Mouse (Mus musculus): ENCODE measurements around the gene Tmprss13. TPM values are rescaled to one million over a fixed set of nuclear protein-coding genes. Genes with fewer than 3 reads are reported as not detected.

Tmprss13 gene
- polyA plus RNA-seq, 1 experiment = 1.5 TPM

DNA sequence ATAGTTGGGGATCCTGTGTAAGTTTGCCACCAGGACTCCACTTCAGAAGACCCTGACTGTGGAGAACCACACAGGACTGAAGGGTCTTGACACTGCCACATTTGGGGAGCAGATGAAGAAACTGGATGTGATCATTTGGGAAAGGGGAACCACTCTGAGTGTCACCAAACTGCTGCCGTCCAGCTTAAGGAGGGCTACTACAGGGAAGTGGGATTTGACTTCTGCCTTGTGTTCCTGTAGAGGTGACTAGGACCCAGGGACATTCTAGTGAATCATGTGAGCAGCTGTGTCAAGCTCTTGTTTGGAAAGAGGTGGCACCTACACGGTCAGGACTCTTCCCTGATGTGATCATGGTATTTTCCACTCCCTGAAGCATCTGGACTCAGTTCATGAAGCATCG lies 5.0 kb upstream of the Tmprss13 start:
- H3K4me1 ChIP-seq (ENCODE audit: control insufficient read depth, insufficient read depth, low read length) = no peaks in the 10 kb centered on the region; the same call in 1 of the 2 replicates
- H3K27ac ChIP-seq (ENCODE audit: control insufficient read depth, insufficient read depth, low read depth, low read length, poor library complexity) = no peak overlapping the region
- WGBS = 40% methylated on average over 3 of the region's 3 CpGs
- TF ChIP-seq POLR2A (IDR thresholded peaks at IDR 0.05; ENCODE audit: borderline replicate concordance, control insufficient read depth, low read depth, low read length) = no peak
- TF ChIP-seq CTCF (IDR thresholded peaks at IDR 0.05; ENCODE audit: control insufficient read depth, insufficient read depth, low read length) = no peak
- H3K4me3 ChIP-seq (replicated peaks; ENCODE audit: control insufficient read depth, low read depth, low read length) = no peak overlapping the region

DNA sequence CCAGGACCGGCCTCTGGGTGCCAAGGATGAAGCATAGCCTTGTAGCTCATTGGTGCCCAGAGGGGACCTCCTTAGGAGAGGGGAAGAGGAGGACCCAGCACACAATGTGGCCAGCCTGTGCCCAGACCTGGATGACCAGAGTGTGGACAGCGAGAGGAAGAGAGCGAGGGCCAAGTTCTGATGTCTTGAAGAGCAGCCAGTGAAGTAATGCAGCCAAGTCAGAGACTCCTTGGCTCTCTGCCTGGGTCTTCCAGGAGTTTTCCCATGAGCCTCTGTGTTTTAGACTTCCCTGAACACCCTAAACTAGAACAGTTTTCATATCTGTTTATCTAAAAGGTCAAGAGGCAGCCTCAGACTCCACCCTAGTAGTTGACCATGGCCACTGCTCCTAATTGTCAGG lies 1.3 kb upstream of the Tmprss13 start:
- Histone ChIP-seq H3K4me1 (ENCODE audit: control insufficient read depth, insufficient read depth, low read length) (no peaks in the 10 kb centered on the region), H3K4me3 (replicated peaks; ENCODE audit: control insufficient read depth, low read depth, low read length) (no peak overlapping the region), H3K27ac (ENCODE audit: control insufficient read depth, insufficient read depth, low read depth, low read length, poor library complexity) (no peak overlapping the region)
- TF ChIP-seq POLR2A (IDR thresholded peaks at IDR 0.05; ENCODE audit: borderline replicate concordance, control insufficient read depth, low read depth, low read length) (no peak), CTCF (IDR thresholded peaks at IDR 0.05; ENCODE audit: control insufficient read depth, insufficient read depth, low read length) (no peak)
- WGBS = 86% methylated on average over 3 of the region's 3 CpGs

DNA sequence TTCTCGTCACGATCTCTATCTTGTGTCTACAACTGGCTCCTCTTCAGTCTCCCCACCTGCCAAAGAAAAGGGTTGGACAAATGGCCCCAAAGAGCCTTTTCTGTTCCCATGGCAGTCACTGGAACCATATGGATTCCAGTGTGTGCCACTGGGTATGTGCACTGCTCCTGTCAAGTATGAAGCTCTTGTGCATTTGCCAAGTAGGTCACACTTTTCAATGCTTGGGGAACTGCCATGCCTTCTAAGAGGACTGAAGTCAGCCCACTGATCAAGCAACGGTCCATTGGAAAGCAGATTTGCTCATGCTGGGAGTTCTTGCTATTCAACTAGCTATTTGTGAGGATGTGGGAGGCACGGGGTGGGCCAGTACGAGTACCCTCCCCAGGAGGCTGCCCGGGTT lies 2.6 kb downstream of the Tmprss13 start:
- Histone ChIP-seq H3K4me1 (ENCODE audit: control insufficient read depth, insufficient read depth, low read length) (no peaks in the 10 kb centered on the region), H3K4me3 (replicated peaks; ENCODE audit: control insufficient read depth, low read depth, low read length) (no peak overlapping the region), H3K27ac (ENCODE audit: control insufficient read depth, insufficient read depth, low read depth, low read length, poor library complexity) (no peak overlapping the region)
- 72% methylated on average over 6 of the region's 6 CpGs for WGBS
- TF ChIP-seq POLR2A (IDR thresholded peaks at IDR 0.05; ENCODE audit: borderline replicate concordance, control insufficient read depth, low read depth, low read length) (no peak), CTCF (IDR thresholded peaks at IDR 0.05; ENCODE audit: control insufficient read depth, insufficient read depth, low read length) (no peak)

DNA sequence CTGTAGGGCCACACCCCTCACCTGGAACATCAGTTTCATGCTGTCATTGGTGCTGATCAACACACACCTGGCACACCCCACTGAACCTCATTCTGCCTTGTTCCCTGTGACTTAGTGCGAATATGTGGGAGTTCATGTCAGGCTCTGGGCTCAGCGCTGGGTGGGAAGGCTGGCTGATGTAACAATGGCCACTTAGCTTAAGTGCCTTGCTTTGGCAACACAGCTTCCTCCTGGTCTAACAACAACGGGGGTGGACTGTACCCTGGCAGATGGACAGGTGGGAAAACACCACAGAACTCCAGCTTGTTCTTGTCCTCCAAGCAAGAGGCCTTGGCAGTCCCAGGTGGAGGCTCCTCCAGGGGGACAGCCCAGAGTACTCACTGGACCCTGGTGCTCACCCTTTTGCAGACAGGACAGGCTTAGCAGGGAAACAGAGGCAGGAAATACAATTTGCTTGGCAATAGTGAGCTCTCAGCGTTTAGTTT lies 3.1 kb downstream of the Tmprss13 start:
- no peaks in the 10 kb centered on the region for H3K4me1 ChIP-seq (ENCODE audit: control insufficient read depth, insufficient read depth, low read length)
- WGBS = 60% methylated on average over 4 of the region's 4 CpGs
- H3K4me3 ChIP-seq (replicated peaks; ENCODE audit: control insufficient read depth, low read depth, low read length) = no peak overlapping the region
- TF ChIP-seq CTCF (IDR thresholded peaks at IDR 0.05; ENCODE audit: control insufficient read depth, insufficient read depth, low read length) = no peak
- no peak for TF ChIP-seq POLR2A (IDR thresholded peaks at IDR 0.05; ENCODE audit: borderline replicate concordance, control insufficient read depth, low read depth, low read length)
- no peak overlapping the region for H3K27ac ChIP-seq (ENCODE audit: control insufficient read depth, insufficient read depth, low read depth, low read length, poor library complexity)

DNA sequence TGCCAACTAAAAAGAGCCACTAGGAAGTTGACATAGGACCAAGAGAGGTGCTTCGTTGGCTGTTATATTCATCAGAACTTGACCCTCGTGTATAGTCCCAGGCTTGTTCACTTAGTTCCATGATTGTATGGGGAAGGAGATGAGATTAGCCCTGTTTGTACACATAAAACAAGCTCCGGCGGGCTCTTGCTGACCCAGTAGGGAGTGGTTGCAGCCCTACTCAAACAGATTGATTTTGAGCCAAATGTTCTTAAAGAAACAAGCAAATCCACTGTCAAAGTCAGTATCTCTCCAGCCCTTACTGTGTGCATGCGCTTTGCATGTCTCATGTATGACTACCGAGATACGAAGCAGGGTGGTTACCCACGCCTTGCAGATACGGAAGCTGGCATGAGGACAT lies 7.5 kb downstream of the Tmprss13 start:
- no peak overlapping the region for H3K27ac ChIP-seq (ENCODE audit: control insufficient read depth, insufficient read depth, low read depth, low read length, poor library complexity)
- no peak overlapping the region for H3K4me3 ChIP-seq (replicated peaks; ENCODE audit: control insufficient read depth, low read depth, low read length)
- TF ChIP-seq CTCF (IDR thresholded peaks at IDR 0.05; ENCODE audit: control insufficient read depth, insufficient read depth, low read length) (no peak), POLR2A (IDR thresholded peaks at IDR 0.05; ENCODE audit: borderline replicate concordance, control insufficient read depth, low read depth, low read length) (no peak)
- WGBS = 88% methylated on average over 9 of the region's 9 CpGs
- peaks cover 2% of the 10 kb centered on the region; the same call in 1 of the 2 replicates for H3K4me1 ChIP-seq (ENCODE audit: control insufficient read depth, insufficient read depth, low read length)

DNA sequence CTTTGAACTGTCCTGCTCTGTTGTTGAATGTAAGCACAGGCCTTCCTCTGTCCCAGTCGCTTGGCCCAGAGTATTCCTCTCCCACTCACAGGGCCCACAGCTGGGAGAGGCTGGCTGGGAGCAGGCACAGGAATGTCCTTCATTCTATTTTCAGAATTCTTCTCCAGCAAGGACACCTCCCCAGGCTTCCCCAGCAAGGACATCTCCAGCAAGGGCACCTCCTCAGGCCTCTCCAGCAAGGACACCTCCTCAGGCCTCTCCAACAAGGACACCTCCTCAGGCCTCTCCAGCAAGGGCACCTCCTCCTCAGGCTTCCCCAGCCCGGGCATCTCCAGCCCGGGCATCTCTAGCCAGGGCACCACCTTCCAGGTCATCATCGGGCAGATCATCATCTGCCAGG lies 9.4 kb downstream of the Tmprss13 start:
- 78% methylated on average over 4 of the region's 4 CpGs for WGBS
- no peak for TF ChIP-seq POLR2A (IDR thresholded peaks at IDR 0.05; ENCODE audit: borderline replicate concordance, control insufficient read depth, low read depth, low read length)
- TF ChIP-seq CTCF (IDR thresholded peaks at IDR 0.05; ENCODE audit: control insufficient read depth, insufficient read depth, low read length) = no peak
- Histone ChIP-seq H3K4me3 (replicated peaks; ENCODE audit: control insufficient read depth, low read depth, low read length) (no peak overlapping the region), H3K27ac (ENCODE audit: control insufficient read depth, insufficient read depth, low read depth, low read length, poor library complexity) (no peak overlapping the region), H3K4me1 (ENCODE audit: control insufficient read depth, insufficient read depth, low read length) (peaks cover 2% of the 10 kb centered on the region; the same call in 1 of the 2 replicates)

DNA sequence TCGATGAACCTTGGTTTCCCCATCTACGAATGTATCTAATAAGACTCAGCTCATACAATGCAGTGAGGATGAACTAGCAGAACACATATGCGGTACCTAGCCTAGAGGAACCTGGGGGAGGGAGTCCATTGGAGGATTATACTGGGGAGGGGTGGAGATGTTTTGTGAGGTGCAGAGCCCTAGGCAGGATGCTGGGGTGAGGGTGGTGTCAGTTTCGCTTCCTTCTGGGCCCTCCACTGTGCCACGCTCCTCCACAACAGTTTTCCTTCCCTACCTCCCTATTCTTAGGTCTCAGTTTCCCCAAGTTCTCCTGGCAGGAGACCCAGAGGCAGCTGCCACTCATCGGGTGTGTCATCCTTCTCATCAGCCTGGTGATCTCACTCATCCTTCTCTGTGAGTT lies 10.7 kb downstream of the Tmprss13 start:
- no peak overlapping the region for H3K27ac ChIP-seq (ENCODE audit: control insufficient read depth, insufficient read depth, low read depth, low read length, poor library complexity)
- H3K4me3 ChIP-seq (replicated peaks; ENCODE audit: control insufficient read depth, low read depth, low read length) = no peak overlapping the region
- TF ChIP-seq POLR2A (IDR thresholded peaks at IDR 0.05; ENCODE audit: borderline replicate concordance, control insufficient read depth, low read depth, low read length) = no peak
- 71% methylated on average over 6 of the region's 6 CpGs for WGBS
- peaks cover 2% of the 10 kb centered on the region; the same call in 1 of the 2 replicates for H3K4me1 ChIP-seq (ENCODE audit: control insufficient read depth, insufficient read depth, low read length)

DNA sequence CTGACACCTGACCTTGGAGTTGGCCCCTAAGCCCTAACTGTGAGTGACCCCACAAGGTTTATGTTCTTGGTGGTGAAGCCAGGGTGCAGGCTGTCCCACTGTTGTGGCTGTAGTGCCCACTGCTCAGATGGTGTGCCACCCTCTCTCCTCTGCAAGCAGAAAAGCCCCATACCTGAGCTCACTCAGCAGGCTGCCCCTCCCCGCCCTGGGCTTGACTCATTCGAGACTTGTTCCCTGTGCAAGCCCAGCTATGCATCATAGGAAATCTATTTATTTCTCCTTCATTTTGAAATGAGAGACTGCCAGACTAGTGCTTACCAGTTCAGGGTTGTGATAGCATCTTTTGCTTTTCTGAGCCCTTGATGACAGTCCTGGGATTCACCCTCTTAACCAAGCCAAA lies 18.5 kb downstream of the Tmprss13 start:
- Histone ChIP-seq H3K4me3 (replicated peaks; ENCODE audit: control insufficient read depth, low read depth, low read length) (no peak overlapping the region), H3K4me1 (ENCODE audit: control insufficient read depth, insufficient read depth, low read length) (no peaks in the 10 kb centered on the region), H3K27ac (ENCODE audit: control insufficient read depth, insufficient read depth, low read depth, low read length, poor library complexity) (no peak overlapping the region)
- 54% methylated on average over 2 of the region's 2 CpGs for WGBS
- TF ChIP-seq CTCF (IDR thresholded peaks at IDR 0.05; ENCODE audit: control insufficient read depth, insufficient read depth, low read length) = no peak
- no peak for TF ChIP-seq POLR2A (IDR thresholded peaks at IDR 0.05; ENCODE audit: borderline replicate concordance, control insufficient read depth, low read depth, low read length)

DNA sequence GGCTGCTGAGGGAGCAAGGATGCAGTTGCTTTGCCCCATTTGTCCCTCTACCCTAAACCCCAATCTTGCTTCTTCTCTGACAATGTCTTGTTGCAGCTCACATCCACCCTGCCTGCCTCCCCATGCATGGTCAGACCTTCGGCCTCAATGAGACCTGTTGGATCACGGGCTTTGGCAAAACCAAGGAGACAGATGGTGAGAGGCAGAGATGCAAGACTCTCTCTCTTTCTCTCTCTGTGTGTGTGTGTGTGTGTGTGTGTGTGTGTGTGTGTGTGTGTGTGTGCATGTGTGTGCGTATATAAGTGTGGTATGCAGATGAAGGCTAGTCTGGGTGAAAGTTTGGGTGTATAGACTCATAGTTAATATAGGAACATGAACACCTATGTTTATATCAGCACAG lies 24.2 kb downstream of the Tmprss13 start:
- Histone ChIP-seq H3K27ac (ENCODE audit: control insufficient read depth, insufficient read depth, low read depth, low read length, poor library complexity) (no peak overlapping the region), H3K4me3 (replicated peaks; ENCODE audit: control insufficient read depth, low read depth, low read length) (no peak overlapping the region), H3K4me1 (ENCODE audit: control insufficient read depth, insufficient read depth, low read length) (no peaks in the 10 kb centered on the region)
- TF ChIP-seq POLR2A (IDR thresholded peaks at IDR 0.05; ENCODE audit: borderline replicate concordance, control insufficient read depth, low read depth, low read length) (no peak), CTCF (IDR thresholded peaks at IDR 0.05; ENCODE audit: control insufficient read depth, insufficient read depth, low read length) (no peak)
- 83% methylated on average over 3 of the region's 3 CpGs for WGBS
